Mouse (Mus musculus) CD4-positive naive resting alpha-beta T cell, adult 57 days (primary cell): ENCODE measurements around the gene Gm20826. TPM values are rescaled to one million over a fixed set of nuclear protein-coding genes. Genes with fewer than 3 reads are reported as not detected.

Experiments used
- total RNA-seq: library from RNA; stranded (reverse); gene quantifications from one replicate; pipeline ENCODE4 v1.2.4, GENCODE M21; 2023

Gm20826 gene
- 0.27 TPM for total RNA-seq

GRCm38 (mm10) chrY:7638389-7638788 is at the start of gene Gm20826:
Gene Gm20826 (minus strand): TSS chrY:7638489.

Other genes starting within 250 kb of the Gm20826 start
- gene Gm21788, start 233.5 kb downstream of the Gm20826 start, total RNA-seq: not detected
- gene Gm28576, start 84.5 kb upstream of the Gm20826 start, total RNA-seq: not detected